Mouse (Mus musculus): ENCODE measurements at regions not wholly inside any gene's neighbourhood (a gene's known extent, or its start where the extent isn't known, plus 50 kb on each side); places are given as distances from the start of the nearest gene placed in this dataset.

DNA sequence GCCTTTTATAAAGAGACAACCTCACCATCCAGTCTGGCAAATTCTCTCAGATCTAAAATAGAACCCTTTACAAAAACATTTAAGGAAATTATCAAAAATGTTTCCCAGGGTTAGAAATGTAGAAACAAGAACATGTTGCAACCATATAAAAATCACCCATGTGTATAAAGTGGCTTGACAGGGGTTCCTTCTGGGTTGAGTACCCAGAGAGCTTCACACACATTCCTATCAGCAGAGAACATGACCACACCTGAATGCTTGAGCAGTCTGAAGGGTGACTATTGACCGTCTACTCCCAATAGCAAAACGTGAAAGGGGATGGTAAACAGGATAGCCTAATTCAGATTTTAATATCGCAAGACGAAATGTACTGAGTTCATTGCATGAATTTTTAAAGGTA, 57.8 kb upstream of the Zfand5 start:
- DNase-seq: no peak

DNA sequence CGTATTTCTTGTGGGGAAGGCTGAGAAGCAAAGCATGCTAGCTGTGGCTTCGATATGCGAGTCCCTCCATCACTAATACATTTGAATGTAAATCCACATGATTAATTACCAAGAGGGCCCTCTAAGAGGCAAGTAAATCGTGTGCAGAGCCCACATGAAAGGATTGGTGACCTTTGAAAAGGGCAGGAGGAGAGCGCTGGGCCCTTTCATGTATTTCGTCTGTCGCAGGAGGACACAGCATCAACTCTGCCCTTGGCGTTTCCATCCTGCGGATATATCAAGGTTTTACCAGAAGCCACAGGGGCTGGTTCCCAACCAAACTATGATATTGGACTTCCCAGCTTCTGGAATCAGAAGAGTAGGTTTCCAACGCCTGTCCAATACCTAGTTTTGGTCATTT, 78.6 kb upstream of the Zfand5 start:
- no peak for DNase-seq

DNA sequence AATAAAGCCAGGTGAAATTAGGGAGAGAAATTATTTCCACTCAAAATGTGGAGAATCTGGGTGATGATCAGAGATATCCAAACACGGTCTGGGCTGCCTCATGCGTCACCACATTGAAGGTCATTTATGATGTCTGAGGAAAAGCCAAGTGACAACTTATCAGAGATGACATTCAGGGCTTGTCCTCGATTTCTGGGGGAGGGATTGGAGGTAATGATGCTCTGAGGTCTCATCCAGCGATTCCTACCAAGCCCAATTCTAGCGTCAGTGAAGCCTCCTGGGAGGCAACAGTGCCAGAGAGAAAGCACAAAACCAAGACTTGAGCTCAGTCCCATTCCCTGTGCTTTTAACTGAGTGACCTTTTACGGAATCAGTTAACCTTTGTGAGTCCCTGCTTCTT, 79.5 kb upstream of the Zfand5 start:
- no peak for DNase-seq

GRCm38 (mm10) chr19:21189216-21189615, 82.9 kb upstream of the Zfand5 start:
- no peak for DNase-seq

- DNase-seq: no peak
Observed at GRCm38 (mm10) chr19:21186656-21187055, 85.4 kb upstream of the Zfand5 start.

DNA sequence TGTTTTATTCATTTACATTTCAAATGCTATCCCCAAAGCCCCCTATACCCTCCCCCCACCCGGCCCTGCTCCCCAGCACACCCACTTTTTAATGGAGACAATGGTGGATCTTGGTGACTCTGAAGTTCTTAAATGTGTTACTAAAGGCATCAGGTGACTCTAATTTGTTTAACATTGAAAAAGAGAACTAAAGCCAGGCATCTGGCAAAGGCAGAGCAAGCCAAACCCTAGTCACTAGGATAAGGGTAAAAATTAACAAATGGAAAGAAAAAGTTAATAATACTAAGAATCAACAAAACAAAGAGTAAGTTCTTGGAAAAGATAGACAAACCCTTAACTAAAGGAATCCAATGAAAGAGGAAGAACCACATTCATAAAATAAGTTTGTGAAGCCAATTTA, 86.1 kb upstream of the Zfand5 start:
- DNase-seq: no peak

- DNase-seq: no peak
Observed at GRCm38 (mm10) chr19:21183028-21183427, 89.0 kb upstream of the Zfand5 start.

- no peak for DNase-seq
Observed at GRCm38 (mm10) chr19:21179886-21180285, 92.2 kb upstream of the Zfand5 start.

DNA sequence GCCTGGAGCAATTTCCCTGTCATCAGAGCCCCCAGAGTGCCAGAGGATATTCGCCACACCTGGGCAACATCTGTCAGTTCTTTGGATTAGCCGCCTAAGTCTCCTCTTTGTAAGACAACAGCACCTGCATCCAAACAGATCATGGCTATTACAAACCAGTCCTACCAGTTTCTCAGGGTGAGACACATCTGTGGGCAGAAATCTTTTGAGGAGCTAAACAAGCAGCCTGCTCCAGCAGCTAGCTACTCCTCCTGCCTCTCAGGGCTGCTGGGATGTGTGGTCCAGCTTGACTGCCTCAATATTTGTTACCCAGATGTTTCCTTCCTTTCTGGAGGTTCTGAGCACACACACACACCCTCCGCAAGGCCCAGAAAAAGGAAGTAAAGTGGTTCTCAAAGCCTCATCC, 96.6 kb upstream of the Zfand5 start:
- DNase-seq: no peak

DNA sequence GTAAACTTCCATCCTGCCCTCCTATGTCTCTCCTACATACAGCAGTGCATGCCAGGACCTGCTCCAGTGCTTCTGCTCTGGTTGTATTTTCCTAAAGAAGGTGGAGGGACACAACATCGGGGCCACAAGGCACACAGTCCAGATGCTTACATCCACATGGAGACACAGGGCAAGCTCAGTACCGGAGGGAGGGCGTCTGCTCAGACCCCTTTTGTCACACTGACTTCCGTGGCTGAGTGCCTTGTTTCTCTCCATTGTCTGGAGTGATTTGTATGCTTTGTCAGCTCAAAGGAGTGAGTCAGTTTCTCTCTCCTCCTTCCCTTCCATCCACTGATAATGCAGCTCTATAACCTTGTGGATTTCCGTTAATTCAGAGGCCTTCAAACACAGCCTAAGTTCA, 97.4 kb upstream of the Zfand5 start:
- DNase-seq: no peak

DNA sequence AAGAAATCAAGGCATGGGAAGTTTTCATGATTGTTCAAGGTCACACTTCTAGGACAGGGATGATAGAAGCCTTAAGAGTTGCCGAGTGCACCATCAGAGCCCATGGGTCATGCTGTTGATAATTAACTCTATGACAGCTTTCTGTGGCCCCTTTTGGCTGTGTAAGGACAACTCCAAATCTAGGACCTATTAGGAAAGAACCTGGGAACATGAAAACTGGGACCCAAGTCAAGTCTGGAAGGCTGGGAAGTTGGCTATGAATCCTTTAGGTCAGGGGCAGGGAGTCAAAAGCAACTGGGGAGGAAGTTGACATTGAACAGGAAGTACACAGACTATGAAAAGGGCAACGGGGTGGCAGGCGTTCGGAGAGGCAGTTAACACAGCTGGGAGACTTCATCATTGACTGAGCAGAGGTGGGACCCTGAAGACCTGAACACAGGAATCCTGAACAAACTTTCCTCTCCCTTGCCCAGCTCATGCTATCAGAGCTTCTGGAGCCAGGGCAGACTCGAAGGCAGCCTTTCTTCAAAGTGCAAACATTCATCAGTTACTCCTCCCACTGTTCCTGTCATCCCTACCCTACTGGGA, 98.1 kb upstream of the Zfand5 start:
- no peak for DNase-seq

GRCm38 (mm10) chr19:21171191-21171590, 100.9 kb upstream of the Zfand5 start:
- no peak for DNase-seq

GRCm38 (mm10) chr19:21170785-21171184, 101.3 kb upstream of the Zfand5 start:
- no peak for DNase-seq

DNA sequence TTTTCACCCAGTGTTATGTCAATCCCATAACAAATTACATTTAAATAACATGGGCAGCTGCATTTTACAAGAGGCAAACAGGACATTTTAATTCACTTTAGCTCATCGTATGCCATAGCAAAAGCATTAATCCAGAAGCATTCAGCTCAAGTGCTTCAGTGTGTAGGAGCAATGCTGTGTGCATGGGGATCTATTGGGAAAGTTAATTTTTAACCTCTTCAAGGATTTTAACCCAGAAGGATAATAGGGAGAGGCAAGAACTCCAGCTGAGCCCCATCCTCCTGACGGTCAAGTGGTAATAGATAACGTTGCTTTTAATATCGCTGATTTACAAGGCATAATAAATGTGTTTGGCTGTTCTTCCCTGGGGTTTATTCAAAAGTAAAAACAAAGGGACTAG, 105.1 kb upstream of the Zfand5 start:
- DNase-seq: no peak

- DNase-seq: no peak
Observed at GRCm38 (mm10) chr19:21166465-21166860, 105.6 kb upstream of the Zfand5 start.

- no peak for DNase-seq
Observed at GRCm38 (mm10) chr19:21165763-21166464, 106.2 kb upstream of the Zfand5 start.

DNA sequence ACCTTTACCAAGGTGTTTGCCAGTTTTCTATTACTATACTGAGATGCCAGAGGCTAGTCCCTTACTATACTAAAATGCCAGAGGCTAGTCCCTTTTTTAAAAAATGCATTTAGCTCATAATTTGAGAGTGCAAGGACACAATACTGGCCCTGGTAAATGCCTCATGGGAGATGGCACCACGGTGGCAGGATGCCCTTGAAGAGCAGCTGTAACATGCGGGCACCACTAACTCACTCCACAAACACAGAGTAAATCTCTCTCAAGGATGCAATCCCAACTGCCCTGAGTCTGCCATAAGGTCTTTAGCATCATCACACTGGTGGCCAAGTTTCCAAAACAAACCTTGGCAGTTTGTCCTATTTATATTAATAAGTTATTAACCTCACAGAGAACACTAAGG, 108.1 kb upstream of the Zfand5 start:
- DNase-seq: no peak

DNA sequence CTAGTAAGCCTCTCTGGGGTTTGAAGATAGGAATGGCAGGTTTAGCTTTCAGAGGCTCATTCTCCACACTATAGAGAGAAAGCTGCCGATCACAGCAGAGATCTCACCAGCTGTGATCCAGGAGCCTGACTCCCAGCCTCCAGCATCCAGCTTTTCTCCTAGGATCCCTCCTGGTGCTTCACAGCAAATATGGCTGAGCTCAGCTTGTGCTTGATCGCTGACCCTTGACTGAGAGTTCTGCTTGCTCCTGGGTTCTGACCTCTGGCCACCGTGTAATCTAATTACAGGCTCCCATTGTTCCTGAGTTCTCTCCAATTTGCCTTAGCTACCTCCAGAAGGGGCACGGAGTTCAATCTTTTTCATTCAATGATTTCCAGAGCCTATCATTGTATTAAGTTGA, 111.1 kb upstream of the Zfand5 start:
- no peak for DNase-seq

GRCm38 (mm10) chr19:21159189-21160137, 112.6 kb upstream of the Zfand5 start:
- DNase-seq: no peak

DNA sequence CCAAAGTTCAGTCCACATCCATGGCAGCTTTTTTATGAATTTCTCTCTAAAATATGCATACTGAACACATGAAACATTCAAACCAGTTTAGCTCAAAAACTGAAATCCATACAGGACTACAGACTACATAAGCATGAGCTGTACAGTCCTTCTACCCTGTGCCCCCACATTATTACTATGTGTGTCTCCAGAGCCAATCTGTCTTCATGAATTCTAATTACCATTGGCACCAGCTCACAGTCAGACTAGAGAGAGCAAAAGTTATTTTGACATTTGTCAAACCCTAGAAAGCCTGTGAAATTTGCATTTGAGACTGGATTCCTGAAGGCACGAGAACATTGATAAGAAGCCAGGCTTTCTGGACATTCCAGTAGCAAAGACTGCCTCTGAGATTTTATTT, 117.9 kb upstream of the Zfand5 start:
- no peak for DNase-seq

- peak; percentile 13 to 18 for DNase-seq
Observed at GRCm38 (mm10) chr19:21152027-21152426, 120.1 kb upstream of the Zfand5 start.

DNA sequence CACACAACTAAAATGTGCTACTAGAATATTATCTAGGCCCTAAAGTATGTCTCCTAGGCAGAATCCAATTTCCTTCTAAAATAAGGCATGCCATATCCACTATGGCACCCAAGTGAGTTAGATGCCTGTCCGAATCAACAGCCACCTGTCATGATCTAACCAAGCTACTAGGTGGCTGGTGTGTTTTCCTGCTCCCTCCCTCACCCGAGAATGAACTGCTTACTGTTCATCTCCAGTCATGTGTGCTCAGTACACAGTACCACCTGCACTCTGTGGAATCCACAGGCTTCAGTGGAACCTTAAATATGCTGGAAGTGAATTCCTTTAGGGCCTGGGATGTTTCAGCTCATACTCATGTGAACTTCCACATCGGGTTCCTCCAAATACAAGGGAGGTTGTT, 121.2 kb upstream of the Zfand5 start:
- DNase-seq: no peak

DNA sequence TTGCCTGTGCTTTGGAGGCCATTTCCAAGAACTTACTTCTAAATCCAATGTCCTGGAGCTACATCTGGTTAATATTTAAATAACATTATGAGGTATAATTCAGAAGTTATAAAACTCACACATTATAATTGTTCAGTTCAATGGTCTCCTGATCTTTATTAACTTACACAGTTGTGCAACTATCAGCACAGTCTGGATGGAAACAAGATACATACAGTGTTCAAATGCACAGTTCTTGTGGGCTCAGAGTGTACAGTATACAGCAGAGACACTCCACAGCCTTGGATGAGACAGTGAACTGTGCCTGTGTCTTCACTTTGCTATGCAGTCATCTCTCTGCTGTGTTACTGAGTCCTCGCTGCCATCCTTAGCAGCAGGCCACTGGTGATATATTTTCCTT, 121.8 kb upstream of the Zfand5 start:
- DNase-seq: no peak

Data from layer of hippocampus, postnatal 36 days (tissue).